Mouse (Mus musculus) brain, adult 2 months (tissue): Measurements from ENCODE around the gene Hmces.

Source experiments
- DNase-seq: peaks from one replicate; pipeline ENCODE4 v3.0.0; 2011; ENCODE audit warnings: low read depth, low spot score

Hmces gene

GRCm38 (mm10) chr6:87913661-87914325 is at the start of gene Hmces:
Gene Hmces, plus strand, starts transcription at chr6:87913935.
- peak; percentile 91 for DNase-seq

DNA sequence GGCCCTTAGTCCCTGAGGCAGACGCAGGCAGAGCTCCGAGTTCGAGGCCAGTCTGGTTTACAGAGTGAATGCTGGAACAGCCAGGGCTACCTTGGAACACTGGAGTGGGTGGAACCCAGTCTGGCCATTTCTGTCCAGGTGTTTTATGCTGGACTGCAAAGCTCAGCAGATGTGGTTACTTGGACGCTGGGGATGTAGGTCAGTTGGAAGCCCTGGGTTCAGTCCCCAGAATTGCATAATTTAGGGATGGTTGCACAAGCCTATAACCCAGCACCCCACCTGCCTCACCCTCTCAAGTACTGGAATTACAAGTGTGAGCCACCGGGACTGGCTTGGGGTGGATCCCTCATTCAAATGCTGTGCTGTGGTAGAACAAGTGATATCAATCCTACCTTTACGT is 47.5 kb upstream of the Hmces start:
- no peak for DNase-seq

GRCm38 (mm10) chr6:87867256-87867655 is 46.5 kb upstream of the Hmces start:
- peak; percentile 53 for DNase-seq

- peak; percentile 63 for DNase-seq
Measured at GRCm38 (mm10) chr6:87868871-87869506, 44.7 kb upstream of the Hmces start.

- no peak for DNase-seq
Measured at GRCm38 (mm10) chr6:87870440-87870839, 43.3 kb upstream of the Hmces start.

- no peak for DNase-seq
Measured at GRCm38 (mm10) chr6:87871240-87871639, 42.5 kb upstream of the Hmces start.

DNA sequence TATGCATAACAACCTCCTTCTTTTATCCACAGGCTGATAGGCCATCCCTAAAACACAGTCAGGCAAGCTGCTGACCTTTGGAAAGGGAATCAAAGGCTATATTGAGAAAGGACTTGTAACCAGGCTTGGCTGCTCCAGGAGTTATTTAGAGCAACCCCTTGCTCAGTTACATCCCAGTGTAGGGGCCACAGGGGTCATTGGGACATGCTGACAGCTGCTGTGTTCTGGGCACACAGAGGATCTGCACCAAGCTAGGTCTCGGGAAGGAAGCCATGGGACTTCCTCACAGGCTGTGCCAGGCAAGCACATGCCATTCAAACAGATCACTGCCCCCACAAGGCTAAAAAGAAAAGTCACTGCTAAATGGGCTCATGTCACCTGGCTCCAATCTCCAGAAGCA is 40.6 kb upstream of the Hmces start:
- no peak for DNase-seq

DNA sequence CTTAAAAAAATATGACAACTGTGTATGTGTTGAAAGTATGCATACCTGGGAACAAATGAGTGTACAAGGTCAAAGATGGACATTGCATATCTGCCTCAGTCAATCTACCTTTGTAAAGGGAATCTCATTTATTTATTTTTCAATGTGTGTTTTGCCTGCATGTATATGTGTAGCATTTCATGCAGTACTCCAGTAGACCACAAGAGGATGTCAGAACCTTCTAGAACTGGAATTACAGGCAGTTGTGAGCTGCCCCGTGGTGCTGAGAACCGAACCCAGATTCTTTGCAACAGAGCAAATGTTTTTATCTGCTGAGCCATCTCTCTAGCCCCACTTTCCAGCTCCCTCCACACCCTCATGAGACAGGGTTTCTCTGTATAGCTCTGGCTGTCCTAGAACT is 39.8 kb upstream of the Hmces start:
- no peak for DNase-seq

DNA sequence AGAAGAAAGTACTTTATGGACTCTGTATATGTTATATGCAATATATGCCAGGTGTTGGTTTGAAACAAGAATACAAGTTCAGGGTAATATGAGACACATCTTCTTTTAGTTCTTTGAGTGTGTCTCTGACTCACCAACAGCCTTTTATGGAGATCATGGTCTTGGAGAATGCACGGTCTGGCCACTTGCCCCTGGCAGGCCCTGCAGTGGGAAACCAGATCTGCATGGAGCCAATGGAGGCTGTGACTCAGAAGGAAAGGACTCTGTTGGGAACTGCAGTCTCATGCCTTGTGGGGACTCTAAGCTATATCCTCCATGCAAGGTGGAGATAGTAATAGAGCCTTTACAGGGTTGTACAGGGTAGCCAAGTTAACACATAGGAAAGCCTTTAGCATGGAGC is 38.7 kb upstream of the Hmces start:
- peak; percentile 45 for DNase-seq

- DNase-seq = no peak
Measured at GRCm38 (mm10) chr6:87875562-87875961, 38.2 kb upstream of the Hmces start.

DNA sequence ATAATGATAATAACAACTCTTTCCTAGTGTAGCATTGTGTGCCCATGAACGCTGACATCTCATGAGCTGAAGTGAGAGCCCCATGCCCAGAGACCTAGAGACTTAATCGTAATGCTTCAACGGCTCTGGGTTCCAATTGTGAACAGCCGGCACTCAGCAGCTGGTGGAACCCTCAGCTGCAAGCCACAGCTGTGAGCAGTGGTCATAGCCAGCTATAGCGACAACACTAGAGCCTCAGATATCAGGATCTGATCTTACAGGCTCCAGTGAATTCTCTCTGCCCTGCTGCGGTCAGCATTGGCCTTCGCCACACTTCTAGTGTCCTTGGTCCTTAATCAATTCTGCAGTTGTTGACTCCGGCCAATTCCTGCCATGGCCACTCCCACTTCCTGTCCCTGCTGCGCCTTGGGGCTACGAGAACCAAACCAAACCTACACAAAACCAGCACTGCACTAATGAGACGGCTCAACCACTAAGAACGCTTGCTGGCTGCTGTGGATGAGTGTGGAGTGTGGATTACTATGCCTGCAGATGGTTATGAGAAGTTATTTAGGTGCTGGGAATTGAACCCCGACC is 37.6 kb upstream of the Hmces start:
- DNase-seq = no peak

DNA sequence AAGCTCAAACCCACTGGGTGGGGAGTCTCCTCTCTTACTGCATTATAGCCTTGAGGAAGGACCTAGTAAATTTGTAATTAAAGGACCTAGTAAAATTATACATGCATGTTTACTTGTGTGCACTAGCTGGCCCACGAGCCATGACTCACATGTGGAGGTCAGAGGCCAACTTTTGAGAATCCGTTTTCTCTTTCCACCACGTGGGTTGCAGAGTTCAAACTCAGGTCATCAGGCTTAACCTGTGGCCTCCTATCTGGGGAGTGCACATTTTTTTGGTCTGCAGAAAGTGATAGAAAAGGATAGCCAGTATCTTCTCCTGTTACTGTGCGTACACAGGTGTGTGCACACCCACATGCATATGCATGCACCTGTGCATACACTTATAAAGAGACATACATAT is 34.7 kb upstream of the Hmces start:
- DNase-seq = no peak

DNA sequence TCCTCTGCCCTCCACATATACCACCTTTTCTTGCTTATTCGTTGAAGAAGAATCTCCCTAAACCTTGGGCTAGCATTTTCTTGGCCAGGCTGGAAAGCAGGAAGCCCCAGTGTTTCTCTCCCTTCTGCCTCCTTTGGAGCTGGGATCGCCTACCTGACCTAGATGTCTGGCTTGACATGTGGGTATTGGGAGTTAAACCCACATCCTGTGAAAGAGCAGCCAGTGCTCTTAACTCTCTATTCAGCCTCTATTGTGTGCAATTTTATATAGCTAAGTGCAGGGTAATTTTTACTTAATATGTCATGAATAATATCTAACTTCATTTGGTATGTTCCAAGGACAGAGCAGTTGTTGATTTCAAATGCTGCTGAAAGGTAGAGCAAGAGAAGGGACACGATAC is 34.1 kb upstream of the Hmces start:
- no peak for DNase-seq

- DNase-seq = no peak
Measured at GRCm38 (mm10) chr6:87882221-87882620, 31.5 kb upstream of the Hmces start.

GRCm38 (mm10) chr6:87882816-87883215 is 30.9 kb upstream of the Hmces start:
- DNase-seq = peak; percentile 97

GRCm38 (mm10) chr6:87886721-87887120 is 27.0 kb upstream of the Hmces start:
- no peak for DNase-seq

DNA sequence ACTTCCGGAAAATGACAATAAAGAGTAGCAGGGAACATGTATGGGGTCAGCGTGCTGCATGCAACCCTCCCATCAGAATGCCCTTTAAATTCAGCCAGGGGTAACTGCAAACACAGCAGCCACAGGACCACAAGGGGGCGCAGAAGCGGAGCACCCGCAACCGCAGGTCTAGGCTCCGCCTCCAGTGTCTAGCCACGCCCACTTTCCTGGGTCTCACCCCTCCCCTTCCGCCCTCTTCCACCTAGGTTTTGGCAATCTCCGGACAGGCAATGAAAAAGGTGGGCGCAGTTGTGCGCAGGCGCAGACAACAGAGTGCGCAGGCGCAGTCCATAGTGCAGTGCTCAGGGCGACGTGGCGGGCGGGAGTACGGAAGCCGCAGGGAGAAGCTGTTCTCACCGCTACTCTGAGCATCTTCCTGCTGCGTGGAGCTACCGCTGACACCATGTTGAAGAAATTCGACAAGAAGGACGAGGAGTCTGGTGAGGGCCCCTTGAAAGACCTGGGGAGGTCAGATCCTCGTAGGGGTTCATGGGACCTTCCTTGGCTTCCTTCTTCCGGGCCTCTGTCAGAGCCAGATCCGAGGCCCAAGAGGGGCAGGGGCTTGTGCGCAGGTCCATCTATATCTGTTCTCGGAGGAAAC is 26.0 kb upstream of the Hmces start, which contains the start of gene Copg1:
TSS of gene Copg1 (plus strand) at position 221 of the 640 bp plus-strand sequence.
- peak; percentile 99 for DNase-seq

DNA sequence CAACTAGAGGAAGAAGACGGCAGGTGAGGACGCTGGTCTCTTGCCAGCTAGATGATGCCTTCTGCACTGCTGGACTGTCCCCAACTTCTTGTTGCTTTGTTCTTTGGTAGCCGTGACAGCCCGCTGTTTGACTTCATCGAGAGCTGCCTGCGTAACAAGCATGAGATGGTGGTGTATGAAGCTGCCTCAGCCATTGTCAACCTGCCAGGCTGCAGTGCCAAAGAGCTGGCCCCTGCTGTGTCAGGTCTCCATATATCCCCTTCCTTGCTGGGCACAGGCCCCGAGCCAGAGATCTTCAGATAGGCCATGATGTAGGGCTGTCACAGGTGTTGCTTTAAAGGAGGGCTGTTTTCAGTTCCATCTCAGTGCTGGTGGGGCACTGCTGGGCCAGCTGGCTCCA is 19.8 kb upstream of the Hmces start:
- DNase-seq = peak; percentile 81

DNA sequence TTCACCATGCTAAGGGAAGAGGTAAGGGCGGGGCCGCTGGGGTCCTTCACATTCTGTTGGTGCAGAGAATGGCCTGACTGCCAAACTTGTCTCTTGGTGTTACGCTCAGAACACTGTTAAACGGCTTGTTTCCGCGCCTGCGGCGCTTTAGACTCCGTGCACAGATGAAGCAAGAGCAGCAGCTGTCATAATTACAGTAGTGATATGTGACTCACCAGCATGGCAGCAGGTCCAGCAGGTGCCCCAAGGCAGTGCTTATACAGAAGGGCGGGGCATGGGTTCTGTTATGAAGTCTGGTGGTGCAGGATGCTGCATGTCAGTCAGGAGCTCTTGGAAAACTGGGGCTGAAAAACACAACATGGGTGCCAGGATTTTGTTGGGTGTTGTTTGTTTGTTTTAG is 15.7 kb upstream of the Hmces start:
- DNase-seq = peak; percentile 41

DNA sequence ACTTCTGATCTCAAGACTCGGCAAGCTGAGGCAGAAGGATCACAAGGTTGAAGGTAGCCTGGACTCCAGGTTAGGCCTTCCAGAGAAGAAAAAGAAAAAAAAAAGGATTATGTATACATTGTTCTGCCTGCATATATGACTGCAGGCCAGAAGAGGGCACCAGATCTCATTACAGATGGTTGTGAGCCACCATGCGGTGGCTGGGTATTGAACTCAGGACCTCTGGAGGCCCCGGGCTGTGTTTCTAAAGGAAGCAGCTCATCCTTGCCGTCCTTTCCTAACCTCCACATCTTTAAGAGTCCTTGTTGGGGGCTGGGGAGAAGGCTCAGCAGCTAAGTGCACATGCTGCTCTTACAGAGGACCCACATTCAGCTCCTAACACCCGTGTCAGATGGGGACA is 7.1 kb upstream of the Hmces start:
- DNase-seq = no peak

DNA sequence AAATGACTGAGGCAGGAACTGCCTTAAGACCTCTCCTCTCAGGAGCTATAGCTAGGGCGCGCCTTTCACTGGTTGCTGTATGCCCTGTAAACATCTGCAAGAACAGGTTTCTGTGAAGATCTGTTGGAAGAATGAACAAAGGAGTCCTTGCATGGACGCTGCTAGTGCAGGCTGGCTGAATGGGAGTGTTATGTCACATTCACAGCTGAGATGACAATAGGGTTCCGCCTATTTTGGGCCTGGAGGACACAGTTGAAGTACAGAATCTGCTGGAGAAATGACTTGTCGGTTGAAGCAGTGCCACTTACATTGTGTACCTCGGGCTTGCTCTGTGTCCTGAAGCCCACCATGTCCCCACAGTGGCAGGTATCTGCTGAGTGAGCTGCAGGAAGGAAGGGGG is 4.6 kb upstream of the Hmces start:
- DNase-seq = peak; percentile 73

DNA sequence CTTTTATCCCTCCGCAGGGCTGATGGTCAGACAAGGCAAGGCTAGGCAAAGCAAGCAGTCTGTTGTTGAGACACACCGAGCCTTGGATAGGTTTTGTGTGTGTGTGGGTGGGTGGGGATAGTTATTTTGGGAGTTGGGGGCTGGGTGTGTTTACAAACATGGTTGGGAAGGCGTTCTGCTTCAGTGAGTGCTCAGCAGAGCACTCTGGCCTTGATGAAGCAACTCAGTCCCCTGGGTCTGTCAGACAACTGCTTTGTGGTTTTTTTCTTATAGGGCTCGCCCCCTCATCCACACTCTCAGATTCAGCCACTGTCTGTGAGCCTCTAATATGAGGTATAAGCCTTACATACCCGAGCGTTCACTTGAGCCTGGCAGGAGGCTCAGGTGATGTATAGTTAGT is 2.2 kb upstream of the Hmces start:
- peak; percentile 39 for DNase-seq
